Mouse (Mus musculus) forebrain, postnatal 0 days (tissue): ENCODE measurements around the gene Ccdc28b. TPM values are rescaled to one million over a fixed set of nuclear protein-coding genes. Genes with fewer than 3 reads are reported as not detected.
A peak's percentile ranks its signal among the peaks of the same experiment; 100 is the strongest.

Source experiments
- ATAC-seq: fragments of 200-750 bp; cut with Nextera tagmentation; 2 replicates; pipeline ENCODE4 v1.8.0; 2017; ENCODE audit warnings: mild to moderate bottlenecking, moderate library complexity
- DNase-seq: peaks from one replicate; pipeline ENCODE4 v3.0.0-alpha.2; 2015
- H3K27ac ChIP-seq: fragments of 300-500 bp; sonication (generic); 2 replicates; pipeline ENCODE4 v1.5.1; 2014; ENCODE audit warnings: low read depth, mild to moderate bottlenecking, antibody characterized with exemption, low read length, moderate library complexity, mixed read lengths
- H3K27me3 ChIP-seq: fragments of 300-500 bp; sonication (generic); 2 replicates; pipeline ENCODE4 v1.6.1; 2014; ENCODE audit warnings: mild to moderate bottlenecking, low read length, mixed read lengths; ENCODE audit not compliant: insufficient read depth
- H3K36me3 ChIP-seq: fragments of 300-500 bp; sonication (generic); 2 replicates; pipeline ENCODE4 v1.6.1; 2014; ENCODE audit warnings: mild to moderate bottlenecking, moderate library complexity; ENCODE audit not compliant: insufficient read depth
- H3K4me1 ChIP-seq: fragments of 300-500 bp; sonication (generic); 2 replicates; pipeline ENCODE4 v1.6.1; 2014; ENCODE audit warnings: antibody characterized with exemption; ENCODE audit not compliant: insufficient read depth
- H3K4me2 ChIP-seq: fragments of 300-500 bp; sonication (generic); 2 replicates; pipeline ENCODE4 v1.6.1; 2014; ENCODE audit warnings: low read depth, mild to moderate bottlenecking, moderate library complexity
- H3K4me3 ChIP-seq: fragments of 300-500 bp; sonication (generic); 2 replicates; pipeline ENCODE4 v1.5.1; 2014; ENCODE audit warnings: low read depth, low read length, mixed read lengths
- H3K9ac ChIP-seq: fragments of 300-500 bp; sonication (generic); 2 replicates; pipeline ENCODE4 v1.6.1; 2014; ENCODE audit warnings: mild to moderate bottlenecking
- H3K9me3 ChIP-seq: fragments of 300-500 bp; sonication (generic); 2 replicates; pipeline ENCODE4 v1.6.1; 2016; ENCODE audit warnings: low read length
- CTCF ChIP-seq: sonication (generic); IDR thresholded peaks from 2 replicates; pipeline ENCODE4 v1.5.1; 2016; ENCODE audit warnings: antibody characterized with exemption, control low read depth, low read depth
- WGBS: fragments of 180-500 bp; shearing (Covaris S2); extraction: QIAGEN DNeasy Blood & Tissue Kit; methylation state at CpG from one replicate; pipeline ENCODE4 v1.1.7; 2014; 5-methylcytosine and 5-hydroxymethylcytosine counted together
- polyA plus RNA-seq: library from polyadenylated mRNA; unstranded; fragments of >200 nt; fragmentation: Nextera tagmentation; extraction: Ambion mirVana; gene quantifications from 2 replicates; pipeline ENCODE4 v1.2.1, GENCODE M21; 2015
- total RNA-seq: library from RNA; depleted of rRNA; stranded (reverse); fragments of >200 nt; gene quantifications from 2 replicates; pipeline ENCODE4 v1.2.3, GENCODE M21; 2014

Gene Ccdc28b
- total and polyA plus RNA-seq, 2 experiments from 2014 or later: 89.2 to 146 TPM

- WGBS: 91% methylated on average over 14 of the region's 14 CpGs
- Histone ChIP-seq H3K27me3 (no peaks in the 10 kb centered on the region), H3K27ac (no peak overlapping the region), H3K4me1 (no peaks in the 10 kb centered on the region), H3K9ac (no peak overlapping the region), H3K4me3 (no peak overlapping the region), H3K9me3 (no peaks in the 10 kb centered on the region), H3K4me2 (no peak overlapping the region), H3K36me3 (peaks cover 86% of the 10 kb centered on the region)
- TF ChIP-seq CTCF: no peak
- DNase-seq (no peak), ATAC-seq (no peak)
Measured at GRCm38 (mm10) chr4:129654770-129655169, 31.0 kb upstream of the Ccdc28b start.

GRCm38 (mm10) chr4:129650359-129650758 is 26.6 kb upstream of the Ccdc28b start:
- no peak overlapping the region for H3K4me3 ChIP-seq
- H3K4me1 ChIP-seq: no peaks in the 10 kb centered on the region
- WGBS: 95% methylated on average over 8 of the region's 8 CpGs
- H3K27ac ChIP-seq: no peak overlapping the region
- no peak overlapping the region for H3K9ac ChIP-seq
- H3K27me3 ChIP-seq: no peaks in the 10 kb centered on the region
- no peak for DNase-seq
- no peak for TF ChIP-seq CTCF
- H3K9me3 ChIP-seq: no peaks in the 10 kb centered on the region
- H3K4me2 ChIP-seq: no peak overlapping the region
- no peak for ATAC-seq
- peaks cover 84% of the 10 kb centered on the region for H3K36me3 ChIP-seq

GRCm38 (mm10) chr4:129648656-129649055 is 24.9 kb upstream of the Ccdc28b start:
- no peak overlapping the region for H3K9ac ChIP-seq
- DNase-seq: no peak
- no peak overlapping the region for H3K4me2 ChIP-seq
- TF ChIP-seq CTCF: no peak
- H3K9me3 ChIP-seq: no peaks in the 10 kb centered on the region
- WGBS: 91% methylated on average over 1 of the region's 1 CpGs
- no peak for ATAC-seq
- H3K4me1 ChIP-seq: no peaks in the 10 kb centered on the region
- peaks cover 76% of the 10 kb centered on the region for H3K36me3 ChIP-seq
- H3K4me3 ChIP-seq: no peak overlapping the region
- no peak overlapping the region for H3K27ac ChIP-seq
- H3K27me3 ChIP-seq: no peaks in the 10 kb centered on the region

DNA sequence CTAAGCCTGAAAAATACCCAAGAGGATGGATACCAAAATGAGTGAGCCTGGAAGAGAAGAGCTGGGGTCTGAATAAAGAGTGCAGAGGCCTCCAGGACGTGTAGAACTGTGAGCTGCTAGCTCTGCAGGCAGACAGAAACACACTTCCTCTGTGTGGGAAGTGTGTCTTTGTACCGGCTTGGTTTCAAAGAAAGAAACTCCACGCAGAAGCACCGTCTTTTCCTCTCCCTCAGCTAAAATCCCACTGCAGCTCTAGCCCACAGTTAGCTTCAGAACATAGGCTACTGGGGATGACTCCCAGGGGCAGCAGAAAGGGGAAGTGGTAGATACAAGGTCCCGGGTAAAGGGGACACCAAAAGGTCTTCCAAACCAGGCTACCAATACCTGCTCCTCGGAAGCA is 21.5 kb upstream of the Ccdc28b start:
- DNase-seq: no peak
- Histone ChIP-seq H3K27me3 (no peaks in the 10 kb centered on the region), H3K4me1 (no peaks in the 10 kb centered on the region), H3K27ac (no peak overlapping the region), H3K9me3 (no peaks in the 10 kb centered on the region), H3K36me3 (peaks cover 49% of the 10 kb centered on the region), H3K9ac (no peak overlapping the region), H3K4me2 (no peak overlapping the region), H3K4me3 (no peak overlapping the region)
- 94% methylated on average over 6 of the region's 6 CpGs for WGBS
- no peak for ATAC-seq
- no peak for TF ChIP-seq CTCF

GRCm38 (mm10) chr4:129641756-129642155 is 18.0 kb upstream of the Ccdc28b start:
- DNase-seq: peak; percentile 23
- peak overlapping the region; percentile 72; the same call in 1 of the 2 replicates for H3K4me2 ChIP-seq
- H3K4me3 ChIP-seq: no peak overlapping the region; the same call in 1 of the 2 replicates
- ATAC-seq: no peak
- TF ChIP-seq CTCF: no peak
- peaks cover 32% of the 10 kb centered on the region for H3K36me3 ChIP-seq
- H3K4me1 ChIP-seq: peaks cover 7% of the 10 kb centered on the region; the same call in 1 of the 2 replicates
- no peaks in the 10 kb centered on the region for H3K9me3 ChIP-seq
- no peak overlapping the region for H3K9ac ChIP-seq
- no peak overlapping the region for H3K27ac ChIP-seq
- no peaks in the 10 kb centered on the region for H3K27me3 ChIP-seq
- WGBS: 28% methylated on average over 5 of the region's 5 CpGs

DNA sequence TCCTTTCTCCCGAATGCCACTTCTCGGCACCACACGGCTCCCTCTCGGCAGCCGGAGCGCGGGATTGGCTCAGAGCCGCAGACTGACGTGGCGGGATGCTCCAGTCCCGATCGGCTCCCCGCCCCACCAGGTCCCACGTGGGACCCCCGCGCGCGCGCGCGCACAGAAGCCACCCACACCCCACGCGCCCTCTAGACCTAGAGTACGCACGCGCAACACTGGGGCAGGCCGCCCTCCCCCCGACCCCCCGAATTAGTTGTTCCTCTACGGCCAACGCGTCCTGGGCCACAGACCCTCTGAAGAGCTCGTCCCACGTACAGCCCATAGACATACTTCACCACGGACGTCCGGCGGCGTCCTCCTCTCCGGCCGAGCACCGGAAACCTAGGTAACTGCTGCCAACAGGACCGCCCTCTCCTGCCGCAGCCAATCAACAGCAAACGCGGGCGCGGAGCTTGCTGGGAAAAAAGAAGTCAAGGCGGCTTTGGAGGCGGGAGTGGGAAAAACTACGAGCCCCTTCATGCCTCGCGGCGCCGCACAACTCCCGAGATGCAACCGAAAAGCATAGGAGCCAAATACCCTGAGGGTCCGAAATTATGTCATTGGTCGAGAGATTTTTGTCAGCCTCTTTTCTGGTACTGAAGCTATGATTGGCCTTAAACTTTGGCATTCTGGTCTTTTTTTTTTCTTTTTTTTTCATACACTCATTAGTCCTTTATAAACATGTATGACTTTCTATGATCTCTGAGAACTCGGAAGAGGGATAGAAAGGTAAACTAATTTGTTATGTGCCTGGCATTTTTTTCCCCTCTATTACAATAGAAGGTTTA is 17.1 kb upstream of the Ccdc28b start, which contains the start of gene Txlna:
TSS of gene Txlna (minus strand) at position 428 of the 830 bp plus-strand sequence.
- Histone ChIP-seq H3K4me3 (peak within 1 kb of the TSS; percentile 53), H3K4me1 (peaks cover 7% of the 10 kb centered on the region; the same call in 1 of the 2 replicates), H3K4me2 (peak within 1 kb of the TSS; percentile 72), H3K27ac (peak within 1 kb of the TSS; percentile 89), H3K9ac (peak within 1 kb of the TSS; percentile 69), H3K27me3 (no peaks in the 10 kb centered on the region), H3K9me3 (no peaks in the 10 kb centered on the region), H3K36me3 (peaks cover 37% of the 10 kb centered on the region)
- WGBS: under 1% methylated on average over 60 of the region's 60 CpGs
- DNase-seq (peak; percentile 100), ATAC-seq (peak; percentile 97)
- no peak for TF ChIP-seq CTCF

DNA sequence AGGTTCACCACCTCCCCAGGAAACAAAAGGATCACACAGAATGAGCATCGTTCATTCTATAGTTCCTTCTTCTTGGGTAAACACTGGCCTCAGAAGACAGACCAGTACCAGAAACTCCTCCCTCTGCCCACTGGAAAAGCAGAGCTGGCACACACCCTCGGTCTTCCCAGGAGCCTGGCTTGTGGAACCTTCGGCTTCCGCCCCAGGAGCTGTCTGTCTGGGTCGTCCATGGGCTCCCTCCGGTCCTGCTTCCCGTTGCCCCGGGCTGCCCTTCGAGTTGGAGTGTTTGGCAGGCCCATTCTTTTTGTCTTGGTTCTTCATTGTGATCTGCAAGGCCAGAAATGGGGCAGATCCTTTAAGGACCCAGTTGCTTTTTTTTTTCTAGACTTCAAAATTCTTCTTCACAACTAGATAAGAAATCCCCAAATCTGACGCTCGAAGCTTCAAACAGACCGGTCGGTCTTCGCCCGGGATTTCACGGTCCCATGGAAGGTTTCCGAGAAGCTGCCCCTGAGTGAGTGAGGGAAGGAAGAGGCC is 16.4 kb upstream of the Ccdc28b start:
- H3K4me3 ChIP-seq: peak overlapping the region; percentile 53
- H3K9ac ChIP-seq: peak overlapping the region; percentile 69
- peak overlapping the region; percentile 89 for H3K27ac ChIP-seq
- H3K27me3 ChIP-seq: no peaks in the 10 kb centered on the region
- ATAC-seq (no peak), DNase-seq (no peak)
- 4% methylated on average over 17 of the region's 17 CpGs for WGBS
- peak overlapping the region; percentile 72 for H3K4me2 ChIP-seq
- H3K36me3 ChIP-seq: peaks cover 34% of the 10 kb centered on the region
- peaks cover 7% of the 10 kb centered on the region; the same call in 1 of the 2 replicates for H3K4me1 ChIP-seq
- no peaks in the 10 kb centered on the region for H3K9me3 ChIP-seq
- no peak for TF ChIP-seq CTCF
